Mouse (Mus musculus) lung, postnatal 0 days (tissue): Measurements from ENCODE around the gene AL607142.1. TPM values are rescaled to one million over a fixed set of nuclear protein-coding genes. Genes with fewer than 3 reads are reported as not detected.

Source experiments
- ATAC-seq: fragments of 200-750 bp; cut with Nextera tagmentation; 2 replicates; pipeline ENCODE4 v1.8.0; 2017; ENCODE audit warnings: moderate library complexity
- DNase-seq: peaks from one replicate; pipeline ENCODE4 v3.0.0-alpha.2; 2016; ENCODE audit warnings: low spot score
- H3K27ac ChIP-seq: fragments of 300-500 bp; sonication (generic); 2 replicates; pipeline ENCODE4 v1.5.1; 2014; ENCODE audit warnings: antibody characterized with exemption, mild to moderate bottlenecking, low read length, mixed read lengths
- H3K27me3 ChIP-seq: fragments of 300-500 bp; sonication (generic); replicated peaks from 2 replicates; pipeline ENCODE4 v1.6.1; 2014; ENCODE audit warnings: low read length, mixed read lengths; ENCODE audit not compliant: insufficient read depth
- H3K36me3 ChIP-seq: fragments of 300-500 bp; sonication (generic); 2 replicates; pipeline ENCODE4 v1.6.1; 2014; ENCODE audit warnings: low read length, mixed read lengths; ENCODE audit not compliant: insufficient read depth
- H3K4me1 ChIP-seq: fragments of 300-500 bp; sonication (generic); 2 replicates; pipeline ENCODE4 v1.6.1; 2014; ENCODE audit warnings: antibody characterized with exemption, low read depth, low read length, mixed read lengths; ENCODE audit not compliant: insufficient read depth
- H3K4me2 ChIP-seq: fragments of 300-500 bp; sonication (generic); replicated peaks from 2 replicates; pipeline ENCODE4 v1.6.1; 2014; ENCODE audit warnings: low read depth, mild to moderate bottlenecking, low read length, moderate library complexity, mixed read lengths
- H3K4me3 ChIP-seq: fragments of 300-500 bp; sonication (generic); 2 replicates; pipeline ENCODE4 v1.5.1; 2014; ENCODE audit warnings: low read depth, low read length
- H3K9ac ChIP-seq: fragments of 300-500 bp; sonication (generic); replicated peaks from 2 replicates; pipeline ENCODE4 v1.6.1; 2014; ENCODE audit warnings: low read depth, mild to moderate bottlenecking
- H3K9me3 ChIP-seq: fragments of 300-500 bp; sonication (generic); 2 replicates; pipeline ENCODE4 v1.6.1; 2016; ENCODE audit warnings: low read length, mixed read lengths
- CTCF ChIP-seq: IDR thresholded peaks from 2 replicates; pipeline ENCODE4 v1.5.1; 2016; ENCODE audit warnings: antibody characterized with exemption, mild to moderate bottlenecking
- EP300 ChIP-seq: IDR thresholded peaks from 2 replicates; pipeline ENCODE4 v1.6.1; 2016; ENCODE audit warnings: antibody characterized with exemption, mild to moderate bottlenecking, control low read depth
- WGBS: fragments of 180-500 bp; shearing (Covaris S2); extraction: QIAGEN DNeasy Blood & Tissue Kit; methylation state at CpG from one replicate; pipeline ENCODE4 v1.1.7; 2014; 5-methylcytosine and 5-hydroxymethylcytosine counted together
- polyA plus RNA-seq: library from polyadenylated mRNA; unstranded; fragments of >200 nt; fragmentation: Nextera tagmentation; extraction: Ambion mirVana; gene quantifications from 2 replicates; pipeline ENCODE4 v1.2.1, GENCODE M21; 2015

AL607142.1 gene
- polyA plus RNA-seq, 1 experiment from 2014 or later = not detected

- WGBS = 83% methylated on average over 7 of the region's 7 CpGs
- ATAC-seq (no peak), DNase-seq (no peak)
- no peaks in the 10 kb centered on the region for H3K9me3 ChIP-seq
- H3K27me3 ChIP-seq = no peaks in the 10 kb centered on the region
- no peaks in the 10 kb centered on the region for H3K4me1 ChIP-seq
- H3K4me2 ChIP-seq = no peak overlapping the region
- no peak overlapping the region for H3K27ac ChIP-seq
- TF ChIP-seq CTCF = no peak
- no peaks in the 10 kb centered on the region for H3K36me3 ChIP-seq
- no peak overlapping the region for H3K4me3 ChIP-seq
- no peak overlapping the region for H3K9ac ChIP-seq
Measured at GRCm38 (mm10) chr4:120042480-120042879, 22.3 kb upstream of the AL607142.1 start.

- DNase-seq = no peak
- WGBS = 80% methylated on average over 5 of the region's 5 CpGs
Measured at GRCm38 (mm10) chr4:120044612-120045011, 20.2 kb upstream of the AL607142.1 start.

GRCm38 (mm10) chr4:120045131-120045537, 19.7 kb upstream of the AL607142.1 start:
- H3K9me3 ChIP-seq = no peaks in the 10 kb centered on the region
- no peaks in the 10 kb centered on the region for H3K4me1 ChIP-seq
- no peak overlapping the region for H3K4me2 ChIP-seq
- H3K4me3 ChIP-seq = no peak overlapping the region
- ATAC-seq (no peak), DNase-seq (no peak)
- WGBS = 46% methylated on average over 5 of the region's 5 CpGs
- TF ChIP-seq EP300 (no peak), CTCF (no peak)
- no peaks in the 10 kb centered on the region for H3K36me3 ChIP-seq
- H3K27ac ChIP-seq = no peak overlapping the region
- H3K27me3 ChIP-seq = no peaks in the 10 kb centered on the region
- no peak overlapping the region for H3K9ac ChIP-seq

More at GRCm38 (mm10) chr4:120044612-120045011, 20.2 kb upstream of the AL607142.1 start:
- Histone ChIP-seq H3K9me3 (no peaks in the 10 kb centered on the region), H3K36me3 (no peaks in the 10 kb centered on the region), H3K4me2 (no peak overlapping the region), H3K4me3 (no peak overlapping the region), H3K9ac (no peak overlapping the region), H3K27me3 (no peaks in the 10 kb centered on the region), H3K4me1 (no peaks in the 10 kb centered on the region), H3K27ac (no peak overlapping the region)
- no peak for ATAC-seq
- TF ChIP-seq EP300 = no peak
- TF ChIP-seq CTCF = no peak

- 78% methylated on average over 7 of the region's 7 CpGs for WGBS
- ATAC-seq (no peak), DNase-seq (no peak)
- Histone ChIP-seq H3K4me3 (no peak overlapping the region), H3K27ac (no peak overlapping the region), H3K27me3 (no peaks in the 10 kb centered on the region), H3K36me3 (no peaks in the 10 kb centered on the region), H3K9ac (no peak overlapping the region), H3K9me3 (no peaks in the 10 kb centered on the region), H3K4me1 (no peaks in the 10 kb centered on the region), H3K4me2 (no peak overlapping the region)
- no peak for TF ChIP-seq CTCF
- TF ChIP-seq EP300 = no peak
Measured at GRCm38 (mm10) chr4:120045871-120046270, 18.9 kb upstream of the AL607142.1 start.

GRCm38 (mm10) chr4:120047060-120047459, 17.7 kb upstream of the AL607142.1 start:
- H3K27me3 ChIP-seq = no peaks in the 10 kb centered on the region
- DNase-seq (no peak), ATAC-seq (no peak)
- no peak overlapping the region for H3K9ac ChIP-seq
- H3K36me3 ChIP-seq = no peaks in the 10 kb centered on the region
- no peaks in the 10 kb centered on the region for H3K9me3 ChIP-seq
- WGBS = 47% methylated on average over 4 of the region's 4 CpGs
- no peak overlapping the region for H3K4me2 ChIP-seq
- no peaks in the 10 kb centered on the region for H3K4me1 ChIP-seq
- no peak overlapping the region for H3K4me3 ChIP-seq
- TF ChIP-seq EP300 (no peak), CTCF (no peak)
- H3K27ac ChIP-seq = no peak overlapping the region

- TF ChIP-seq EP300 (no peak), CTCF (no peak)
- Histone ChIP-seq H3K36me3 (no peaks in the 10 kb centered on the region), H3K27ac (no peak overlapping the region), H3K4me1 (no peaks in the 10 kb centered on the region), H3K27me3 (no peaks in the 10 kb centered on the region), H3K4me2 (no peak overlapping the region), H3K9ac (no peak overlapping the region), H3K9me3 (no peaks in the 10 kb centered on the region), H3K4me3 (no peak overlapping the region)
- DNase-seq = no peak
- ATAC-seq = no peak
- WGBS = 85% methylated on average over 4 of the region's 4 CpGs
Measured at GRCm38 (mm10) chr4:120048274-120048673, 16.5 kb upstream of the AL607142.1 start.

GRCm38 (mm10) chr4:120049857-120050256, 14.9 kb upstream of the AL607142.1 start:
- WGBS = 93% methylated on average over 3 of the region's 3 CpGs
- no peak overlapping the region for H3K4me2 ChIP-seq
- no peaks in the 10 kb centered on the region for H3K4me1 ChIP-seq
- no peaks in the 10 kb centered on the region for H3K9me3 ChIP-seq
- H3K27me3 ChIP-seq = no peaks in the 10 kb centered on the region
- DNase-seq (no peak), ATAC-seq (no peak)
- no peaks in the 10 kb centered on the region for H3K36me3 ChIP-seq
- no peak overlapping the region for H3K27ac ChIP-seq
- H3K9ac ChIP-seq = no peak overlapping the region
- TF ChIP-seq CTCF = no peak
- no peak for TF ChIP-seq EP300
- no peak overlapping the region for H3K4me3 ChIP-seq
